Mouse (Mus musculus): ENCODE measurements around the gene P2rx7.

DNA sequence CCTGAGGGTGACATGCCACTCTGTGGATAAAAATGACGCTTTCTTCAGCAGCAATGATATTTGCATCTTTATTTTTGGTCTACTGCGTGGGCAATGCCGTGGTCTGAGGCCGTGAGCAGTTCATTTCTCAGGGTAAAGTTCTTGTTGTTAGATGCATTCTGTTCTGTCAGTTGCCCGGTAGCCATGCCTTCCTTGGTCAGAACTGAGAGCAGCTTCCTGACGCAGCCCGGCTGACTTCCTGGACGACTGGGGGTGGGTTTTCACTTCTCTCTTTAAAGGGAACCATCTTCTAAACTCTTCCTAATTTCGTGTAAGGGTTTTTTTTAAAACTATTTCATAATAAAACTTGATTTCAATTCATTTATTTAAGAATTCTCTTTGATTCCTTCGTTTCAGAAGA lies 40.2 kb downstream of the P2rx7 start:
- no peak for TF ChIP-seq POLR2AphosphoS5 (IDR thresholded peaks at IDR 0.05; ENCODE audit: insufficient replicate concordance, low read depth, low read length)
- no peak for TF ChIP-seq CTCF (IDR thresholded peaks at IDR 0.05; ENCODE audit: low read depth, low read length)
- no peak for TF ChIP-seq GATA1 (IDR thresholded peaks at IDR 0.05; ENCODE audit: borderline replicate concordance, low read length)
- no peak for TF ChIP-seq TAL1 (conservative IDR thresholded peaks at IDR 0.05; ENCODE audit: low read depth, low read length)
